Mouse (Mus musculus): ENCODE results near the gene Smpd3. TPM values are rescaled to one million over a fixed set of nuclear protein-coding genes. Genes with fewer than 3 reads are reported as not detected.
A peak's percentile ranks its signal among the peaks of the same experiment; 100 is the strongest.

Smpd3 gene
- total RNA-seq, 2 experiments from 2014 or later: 0.43 to 1.1 TPM

GRCm38 (mm10) chr8:106292484-106293396 is 45.0 kb downstream of the Smpd3 start:
- DNase-seq (ENCODE audit: low spot score): peak; percentile 47

GRCm38 (mm10) chr8:106289464-106289863 is 48.3 kb downstream of the Smpd3 start:
- DNase-seq (ENCODE audit: low spot score): no peak

GRCm38 (mm10) chr8:106288732-106289131 is 49.1 kb downstream of the Smpd3 start:
- no peak for DNase-seq (ENCODE audit: low spot score)

- DNase-seq (ENCODE audit: low spot score): no peak
Observed at GRCm38 (mm10) chr8:106287445-106287844, 50.3 kb downstream of the Smpd3 start.

- no peak for DNase-seq (ENCODE audit: low spot score)
Observed at GRCm38 (mm10) chr8:106280844-106281243, 56.9 kb downstream of the Smpd3 start.

GRCm38 (mm10) chr8:106280154-106280553 is 57.6 kb downstream of the Smpd3 start:
- no peak for DNase-seq (ENCODE audit: low spot score)

GRCm38 (mm10) chr8:106278367-106279042 is 59.3 kb downstream of the Smpd3 start:
- DNase-seq (ENCODE audit: low spot score): no peak

GRCm38 (mm10) chr8:106276709-106277317 is 61.0 kb downstream of the Smpd3 start:
- no peak for DNase-seq (ENCODE audit: low spot score)

GRCm38 (mm10) chr8:106273468-106273867 is 64.3 kb downstream of the Smpd3 start:
- DNase-seq (ENCODE audit: low spot score): no peak

GRCm38 (mm10) chr8:106271378-106271777 is 66.4 kb downstream of the Smpd3 start:
- no peak for DNase-seq (ENCODE audit: low spot score)

- DNase-seq (ENCODE audit: low spot score): no peak
Observed at GRCm38 (mm10) chr8:106270804-106271203, 67.0 kb downstream of the Smpd3 start.

- no peak for DNase-seq (ENCODE audit: low spot score)
Observed at GRCm38 (mm10) chr8:106268710-106269346, 69.0 kb downstream of the Smpd3 start.

GRCm38 (mm10) chr8:106265398-106265797 is 72.4 kb downstream of the Smpd3 start:
- no peak for DNase-seq (ENCODE audit: low spot score)

GRCm38 (mm10) chr8:106263928-106264327 is 73.9 kb downstream of the Smpd3 start:
- DNase-seq (ENCODE audit: low spot score): no peak

- peak; percentile 45 for DNase-seq (ENCODE audit: low spot score)
Observed at GRCm38 (mm10) chr8:106262343-106262742, 75.4 kb downstream of the Smpd3 start.

GRCm38 (mm10) chr8:106260894-106261293 is 76.9 kb downstream of the Smpd3 start:
- no peak for DNase-seq (ENCODE audit: low spot score)

- no peak for DNase-seq (ENCODE audit: low spot score)
Observed at GRCm38 (mm10) chr8:106259579-106260255, 78.1 kb downstream of the Smpd3 start.

GRCm38 (mm10) chr8:106258169-106258568 is 79.6 kb downstream of the Smpd3 start:
- DNase-seq (ENCODE audit: low spot score): no peak

GRCm38 (mm10) chr8:106250186-106250585 is 87.6 kb downstream of the Smpd3 start:
- no peak for DNase-seq (ENCODE audit: low spot score)

GRCm38 (mm10) chr8:106237106-106237505 is 100.7 kb downstream of the Smpd3 start:
- DNase-seq (ENCODE audit: low spot score): no peak

All from gastrocnemius, adult 18-20 months (tissue).